Mouse (Mus musculus) CD4-positive, CD25-positive, alpha-beta regulatory T cell, adult 2 months (primary cell): ENCODE results near the gene Gm20388.
A peak's percentile ranks its signal among the peaks of the same experiment; 100 is the strongest.
"Not testable (repeated sequence)": the region's sequence is repeated elsewhere in the genome, so short reads cannot be mapped to it uniquely, and the experiment has no call there.

ENCODE experiments used
- DNase-seq: peaks from one replicate; pipeline ENCODE4 v3.0.0-alpha.2; 2012; ENCODE audit warnings: low read depth, low spot score

The Gm20388 gene

GRCm38 (mm10) chr8:121654966-121655494 is 1744.4 kb downstream of the Gm20388 start:
- no peak for DNase-seq

- DNase-seq: no peak
Observed at GRCm38 (mm10) chr8:121660602-121661001, 1750.0 kb downstream of the Gm20388 start.

DNA sequence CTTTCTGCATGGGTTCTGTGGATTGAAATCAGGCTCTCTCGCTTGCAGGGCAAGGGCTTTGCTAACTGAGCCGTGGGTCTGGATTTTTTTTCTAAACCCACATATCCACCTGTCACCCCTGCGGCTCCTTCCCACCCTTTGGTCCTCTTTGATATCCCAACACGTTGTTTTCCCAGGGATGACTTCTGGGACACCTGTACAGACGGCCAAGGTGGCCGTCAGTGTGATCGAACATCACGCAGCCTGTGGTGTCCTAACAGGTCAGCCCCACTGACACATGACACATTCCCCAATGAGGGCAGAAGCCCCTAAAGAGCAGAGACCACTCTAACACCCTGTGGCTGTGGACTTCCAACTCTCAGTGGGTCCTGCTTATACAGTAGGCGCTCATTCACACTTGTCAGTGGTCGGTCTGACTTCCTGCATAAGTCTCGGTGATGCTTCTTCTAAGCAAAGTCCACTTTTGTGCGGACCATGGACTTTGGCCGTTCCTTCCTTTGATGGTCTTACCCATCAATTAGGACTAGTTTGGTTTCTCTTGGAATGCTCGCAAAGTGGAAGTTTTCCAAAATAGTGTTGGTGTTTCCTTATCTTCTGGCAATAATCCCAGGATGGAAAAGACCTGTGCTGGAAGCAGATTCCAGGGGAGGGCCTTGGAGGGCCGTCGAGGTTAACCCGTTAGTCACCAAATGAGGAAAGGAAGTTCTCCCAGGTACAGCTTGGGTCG is 1751.2 kb downstream of the Gm20388 start:
- DNase-seq: no peak

- no peak for DNase-seq
Observed at GRCm38 (mm10) chr8:121663101-121663500, 1752.5 kb downstream of the Gm20388 start.

DNA sequence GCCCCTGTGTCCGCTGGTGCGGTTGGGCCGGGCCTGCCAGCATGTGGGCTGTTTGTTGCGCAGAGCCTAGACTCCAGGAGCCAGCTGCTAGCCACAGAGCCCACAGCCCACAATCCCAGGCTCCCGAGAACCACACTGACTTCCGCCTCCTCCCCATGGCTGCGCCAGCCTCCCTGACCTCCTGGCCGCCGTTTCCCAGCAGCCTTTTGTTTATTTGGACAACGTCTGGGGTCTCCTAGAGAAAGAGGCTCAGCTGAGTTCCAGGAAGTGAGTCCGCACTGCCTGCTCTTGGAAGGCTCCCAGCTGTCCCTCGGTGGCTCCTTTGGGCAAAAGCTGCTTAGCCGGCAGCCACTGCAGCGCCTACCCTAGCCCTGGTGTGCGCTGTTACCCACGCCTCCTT is 1754.7 kb downstream of the Gm20388 start:
- DNase-seq: no peak

- not testable (repeated sequence) for DNase-seq
Observed at GRCm38 (mm10) chr8:121667936-121668500, 1757.4 kb downstream of the Gm20388 start.

- DNase-seq: no peak
Observed at GRCm38 (mm10) chr8:121668553-121668952, 1757.9 kb downstream of the Gm20388 start.

DNA sequence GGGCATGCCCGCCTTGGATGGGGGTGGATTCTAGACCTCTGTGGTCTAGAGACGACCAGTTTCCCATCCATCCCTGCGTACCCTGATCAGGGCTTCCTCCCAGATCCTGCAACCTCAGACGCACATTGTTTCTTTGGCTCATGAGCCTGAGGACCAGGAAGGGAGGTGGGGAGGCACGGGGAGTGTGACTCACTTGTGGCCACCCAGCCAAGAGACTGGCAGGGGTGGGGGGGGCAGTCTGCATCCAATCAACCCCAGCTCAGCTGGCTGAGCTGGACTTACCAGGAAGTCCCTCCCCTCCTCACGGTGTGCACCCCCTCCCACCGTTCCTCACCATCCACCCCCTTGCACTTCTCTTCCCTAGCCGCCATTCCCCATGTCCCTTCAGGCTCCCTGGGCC is 1758.6 kb downstream of the Gm20388 start:
- no peak for DNase-seq

GRCm38 (mm10) chr8:121673153-121673552 is 1762.5 kb downstream of the Gm20388 start:
- no peak for DNase-seq

DNA sequence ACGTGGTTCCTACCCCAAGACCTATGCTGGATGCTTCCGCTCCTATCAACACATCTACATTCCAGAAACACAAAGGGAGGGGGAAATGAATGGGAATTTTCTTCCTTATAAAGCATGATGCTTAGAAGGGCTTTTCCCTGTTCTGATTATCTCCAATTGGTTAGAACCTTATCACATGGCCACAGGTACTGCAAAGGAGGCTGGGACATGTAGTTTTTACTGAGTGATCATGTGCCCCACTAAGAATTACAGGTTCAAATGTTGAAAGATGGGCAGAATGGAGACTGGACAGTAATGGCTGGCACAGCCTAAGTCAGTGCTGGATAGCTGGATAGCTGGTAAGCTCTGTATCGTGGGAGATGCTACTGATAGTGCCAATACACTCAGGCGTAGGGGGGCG is 1763.3 kb downstream of the Gm20388 start:
- no peak for DNase-seq

DNA sequence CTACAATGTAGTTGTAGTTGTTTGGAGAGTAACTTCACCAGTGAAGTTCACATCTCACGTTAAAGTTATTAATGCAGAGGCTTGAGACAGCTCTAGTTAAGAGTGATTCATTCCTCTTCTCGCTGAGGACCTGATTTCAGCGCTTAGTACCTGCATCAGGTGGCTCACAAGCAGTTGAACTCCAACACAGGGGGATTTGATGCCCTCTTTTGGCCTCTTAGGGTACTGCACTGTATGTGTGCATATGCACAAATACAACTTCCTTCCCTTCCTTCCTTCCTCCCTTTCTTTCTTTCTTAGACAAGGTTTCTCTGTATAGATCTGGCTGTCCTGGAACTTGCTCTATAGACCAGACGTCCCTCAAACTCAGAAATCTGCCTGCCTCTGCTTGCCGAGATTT is 1763.9 kb downstream of the Gm20388 start:
- DNase-seq: no peak

GRCm38 (mm10) chr8:121675161-121675560 is 1764.5 kb downstream of the Gm20388 start:
- no peak for DNase-seq

DNA sequence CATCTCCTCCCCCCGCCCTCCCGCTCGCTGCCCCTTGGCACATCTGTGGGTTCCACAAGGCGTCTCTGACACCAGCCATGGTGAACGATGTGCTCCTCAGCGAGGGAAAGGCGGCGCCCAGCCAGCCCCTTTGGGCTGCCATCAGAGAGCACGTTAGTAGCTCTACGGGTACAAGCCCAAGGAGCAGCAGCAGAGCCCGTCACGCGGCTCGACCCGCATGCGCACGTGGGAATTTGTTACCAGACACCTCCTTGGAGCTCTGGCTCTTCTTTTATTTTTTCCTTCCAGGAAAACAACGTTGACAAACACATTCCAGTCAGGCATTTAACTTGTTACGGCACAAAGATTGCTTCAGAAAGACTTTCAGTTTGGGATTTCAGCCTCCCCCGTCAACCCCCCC is 1765.1 kb downstream of the Gm20388 start:
- no peak for DNase-seq

DNA sequence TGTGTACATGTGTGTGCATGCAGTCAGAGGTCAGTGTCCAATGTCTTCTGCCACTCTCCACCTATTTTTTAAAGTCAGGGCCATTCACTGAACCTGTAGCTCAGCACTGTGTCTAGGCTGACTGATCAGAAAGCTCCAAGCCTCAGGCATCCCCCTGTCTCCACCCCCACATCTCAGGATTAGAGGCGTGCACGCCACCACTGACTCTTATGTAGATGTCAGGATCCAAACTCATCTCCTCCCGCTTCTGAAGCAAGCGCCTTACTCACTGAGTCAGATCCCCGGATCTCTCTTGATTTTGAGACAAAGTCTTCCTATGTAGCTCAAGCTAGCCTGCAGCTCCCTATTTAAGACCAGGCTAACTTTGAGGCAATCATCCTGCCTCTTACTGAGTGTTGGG is 1768.1 kb downstream of the Gm20388 start:
- no peak for DNase-seq

DNA sequence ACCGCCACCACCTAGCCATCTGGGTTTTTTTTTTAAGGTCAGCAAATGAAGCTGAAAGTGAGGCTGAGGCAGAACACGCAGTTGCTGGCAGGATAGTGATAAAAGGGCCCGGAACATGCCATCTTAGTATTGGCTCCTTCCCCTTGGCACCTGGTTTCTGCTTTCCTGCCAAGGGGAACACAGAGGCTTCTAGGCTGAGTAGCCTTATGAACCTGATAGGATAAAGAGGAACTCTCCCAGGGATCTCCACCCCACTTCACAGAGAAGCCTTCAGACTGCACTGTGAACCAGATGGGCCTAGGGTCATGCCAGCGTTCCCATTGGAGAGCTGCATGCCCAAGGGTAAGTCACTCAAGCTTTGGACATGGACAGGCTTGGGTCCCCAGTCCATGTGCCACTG is 1770.3 kb downstream of the Gm20388 start:
- no peak for DNase-seq

GRCm38 (mm10) chr8:121681457-121681856 is 1770.8 kb downstream of the Gm20388 start:
- DNase-seq: no peak

DNA sequence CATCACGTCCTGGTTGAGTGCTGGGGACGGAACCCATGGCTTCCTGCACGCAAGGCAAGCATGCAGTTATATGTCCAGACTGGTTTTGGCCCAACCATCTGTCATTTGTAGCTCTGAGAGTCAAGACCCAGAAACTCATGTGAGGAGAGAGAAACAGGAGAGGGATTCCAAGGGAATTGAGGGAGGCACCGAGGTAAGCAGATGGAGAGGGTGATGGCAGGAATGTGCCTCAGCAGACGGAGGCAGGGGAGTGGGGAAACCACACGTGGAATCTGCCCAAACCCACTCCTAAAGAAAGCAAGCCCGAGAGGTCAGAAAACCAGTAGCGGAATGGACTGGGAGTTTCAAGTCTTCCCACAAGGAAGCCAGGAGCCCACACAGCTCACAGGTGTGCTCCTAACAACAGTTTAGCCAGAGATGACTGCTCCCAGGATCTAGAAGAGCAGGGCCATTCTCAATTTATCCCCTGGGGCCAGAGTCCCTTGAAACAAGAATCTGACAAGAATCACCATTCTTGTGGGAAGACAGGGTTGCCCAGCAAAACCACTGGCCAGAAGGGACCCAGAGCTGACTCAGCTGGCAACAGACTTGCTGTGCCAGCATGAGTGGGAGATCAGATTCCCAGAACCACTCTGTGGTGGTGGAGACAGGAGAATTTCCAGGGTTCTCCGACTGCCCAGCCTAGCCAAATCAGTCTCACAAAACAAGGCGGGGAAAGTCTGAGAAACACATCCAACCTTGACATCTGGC is 1772.6 kb downstream of the Gm20388 start:
- DNase-seq: no peak

GRCm38 (mm10) chr8:121685419-121685818 is 1774.8 kb downstream of the Gm20388 start:
- peak; percentile 41 for DNase-seq

GRCm38 (mm10) chr8:121687455-121688161 is 1777.0 kb downstream of the Gm20388 start:
- no peak for DNase-seq

DNA sequence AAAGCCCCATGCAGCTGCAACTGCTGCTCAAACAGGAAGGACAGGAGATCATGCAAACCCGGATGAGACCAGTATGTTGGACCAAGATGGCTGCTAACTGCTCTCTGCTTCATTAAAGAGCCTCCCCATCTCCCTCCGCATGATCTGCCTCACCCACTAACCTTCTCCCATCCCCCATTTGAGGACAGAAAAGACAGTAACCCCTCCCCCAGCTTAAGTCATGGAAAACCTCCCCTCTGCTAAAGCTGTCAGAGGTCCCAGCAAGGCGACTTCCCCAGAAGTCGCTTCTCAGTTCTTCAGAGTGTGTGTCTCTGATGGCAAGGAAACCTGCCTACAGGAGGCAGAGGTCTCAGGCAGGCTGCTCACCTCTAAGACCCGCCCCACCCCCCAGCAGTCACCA is 1777.9 kb downstream of the Gm20388 start:
- no peak for DNase-seq

- peak; percentile 70 for DNase-seq
Observed at GRCm38 (mm10) chr8:121694453-121694852, 1783.8 kb downstream of the Gm20388 start.
